Mouse (Mus musculus): Measurements from ENCODE around the gene Arhgap15.

DNA sequence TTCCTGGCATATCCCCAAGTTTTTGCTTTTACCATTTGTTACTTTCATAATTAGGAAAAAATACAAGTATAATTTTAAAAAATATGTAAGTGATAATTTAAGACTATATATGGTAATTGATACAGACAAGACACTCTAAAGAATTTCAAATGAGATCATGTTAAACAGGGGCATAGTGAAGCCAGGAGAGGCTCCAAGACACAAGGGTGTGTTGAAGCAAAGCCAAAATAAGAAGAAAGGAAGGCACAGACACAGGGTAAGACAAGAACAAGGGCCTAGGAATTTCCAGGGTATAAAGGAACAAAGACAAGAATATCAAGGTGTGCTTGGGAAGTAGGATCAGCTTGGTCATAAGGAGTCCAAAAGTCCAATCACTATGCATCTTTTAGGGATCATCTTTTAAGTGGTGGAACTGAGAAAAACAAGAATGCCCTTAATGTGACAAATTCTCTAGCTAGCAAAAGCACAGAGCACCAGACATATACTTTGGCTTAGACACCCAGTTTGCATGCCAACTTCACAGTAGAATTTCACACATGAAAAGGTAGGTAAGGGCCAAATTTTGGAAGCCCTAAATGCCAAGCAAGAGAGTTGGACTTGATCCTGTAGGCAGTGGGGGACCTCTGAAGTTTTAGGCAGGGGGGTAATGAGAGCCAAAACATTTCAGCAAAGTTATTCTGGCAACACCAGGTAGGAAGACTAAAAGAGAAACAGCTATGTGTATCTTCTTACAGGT, 650.7 kb downstream of the Arhgap15 start:
- no peak for TF ChIP-seq CTCF (IDR thresholded peaks at IDR 0.05; ENCODE audit: low read depth, low read length)
- TF ChIP-seq POLR2AphosphoS5 (IDR thresholded peaks at IDR 0.05; ENCODE audit: insufficient replicate concordance, low read depth, low read length) = no peak

All from G1E (cell line).